ENCODE assay signal across 8 mouse cellular contexts in genomic region chr2:113828086-113828942, GRCm38 (mm10). TPM values are rescaled to one million over a fixed set of nuclear protein-coding genes. Genes with fewer than 3 reads are reported as not detected.
DNase-seq lines count a peak whose midpoint lies in the region; ATAC-seq and TF ChIP-seq lines count a peak whose summit lies in the region.

No protein-coding gene starts in this region.

- no peak overlapping the region for H3K27ac ChIP-seq in kidney, adult 2 months (ENCODE audit: insufficient read depth, low read depth, low read length)
- peak overlapping the region; percentile 62 for H3K27ac ChIP-seq in cortical plate, adult 2 months (ENCODE audit: insufficient read depth, low read length)
- H3K27ac ChIP-seq in hindbrain, embryonic 12.5 days: peak overlapping the region; percentile 94
- peak overlapping the region; percentile 99 for H3K27ac ChIP-seq in midbrain, embryonic 15.5 days

- no peak for TF ChIP-seq CTCF in kidney, adult 2 months (conservative IDR thresholded peaks at IDR 0.05; ENCODE audit: insufficient read depth, insufficient read length, low read depth, low read length)
- TF ChIP-seq CTCF in cortical plate, adult 2 months (IDR thresholded peaks at IDR 0.05; ENCODE audit: extremely low read depth, insufficient read depth, low read length): no peak

- H3K4me1 ChIP-seq in kidney, adult 2 months (ENCODE audit: control insufficient read depth, insufficient read depth, low read length): no peaks in the 10 kb centered on the region
- H3K4me1 ChIP-seq in cortical plate, adult 2 months (ENCODE audit: control insufficient read depth, insufficient read depth, low read length): peaks cover 8% of the 10 kb centered on the region; the same call in 1 of the 2 replicates
- H3K4me1 ChIP-seq in hindbrain, embryonic 12.5 days: peaks cover 30% of the 10 kb centered on the region
- H3K4me1 ChIP-seq in midbrain, embryonic 15.5 days: peaks cover 44% of the 10 kb centered on the region

- no peaks in the 10 kb centered on the region for H3K36me3 ChIP-seq in kidney, adult 2 months (ENCODE audit: control insufficient read depth, insufficient read depth, low read length)
- H3K36me3 ChIP-seq in hindbrain, embryonic 12.5 days: peaks cover 13% of the 10 kb centered on the region
- no peaks in the 10 kb centered on the region for H3K36me3 ChIP-seq in midbrain, embryonic 15.5 days (replicated peaks)

- H3K9me3 ChIP-seq in hindbrain, embryonic 12.5 days (replicated peaks): no peaks in the 10 kb centered on the region
- H3K9me3 ChIP-seq in midbrain, embryonic 15.5 days: no peaks in the 10 kb centered on the region

- H3K27me3 ChIP-seq in kidney, adult 2 months (replicated peaks; ENCODE audit: control insufficient read depth, insufficient read depth, low read length): no peaks in the 10 kb centered on the region
- H3K27me3 ChIP-seq in hindbrain, embryonic 12.5 days: no peaks in the 10 kb centered on the region
- no peaks in the 10 kb centered on the region for H3K27me3 ChIP-seq in midbrain, embryonic 15.5 days (replicated peaks)

- peak overlapping the region; percentile 55 for H3K4me3 ChIP-seq in kidney, adult 2 months (ENCODE audit: insufficient read depth, low read depth, low read length)
- H3K4me3 ChIP-seq in cortical plate, adult 2 months (ENCODE audit: insufficient read depth, low read length): peak overlapping the region; percentile 70
- peak overlapping the region; percentile 48 for H3K4me3 ChIP-seq in hindbrain, embryonic 12.5 days
- peak overlapping the region; percentile 64 for H3K4me3 ChIP-seq in midbrain, embryonic 15.5 days

- ATAC-seq in hindbrain, embryonic 12.5 days (ENCODE audit: low FRiP score): peak; percentile 95
- ATAC-seq in midbrain, embryonic 15.5 days (replicated peaks): peak; percentile 95

- no peak for DNase-seq in kidney, adult 2 months
- DNase-seq in kidney, postnatal 10 days: no peak
- no peak for DNase-seq in gastrocnemius, adult 18-20 months (ENCODE audit: low spot score)
- DNase-seq in Muller cell, postnatal 12 days (ENCODE audit: inconsistent ontology term): no peak
- no peak for DNase-seq in thymus, postnatal 36 days

- 19% methylated on average over 17 of the region's 17 CpGs for WGBS in kidney, adult 2 months
- 15% methylated on average over 17 of the region's 17 CpGs for WGBS in hindbrain, embryonic 12.5 days
- WGBS in midbrain, embryonic 15.5 days: 4% methylated on average over 17 of the region's 17 CpGs

- peak overlapping the region; percentile 63 for H3K4me2 ChIP-seq in hindbrain, embryonic 12.5 days (replicated peaks)
- peak overlapping the region; percentile 74 for H3K4me2 ChIP-seq in midbrain, embryonic 15.5 days

- peak overlapping the region; percentile 75 for H3K9ac ChIP-seq in hindbrain, embryonic 12.5 days
- H3K9ac ChIP-seq in midbrain, embryonic 15.5 days: peak overlapping the region; percentile 81

- no peak for TF ChIP-seq POLR2A in kidney, adult 2 months (IDR thresholded peaks at IDR 0.05; ENCODE audit: low read depth, low read length)
- 0 out of 2 replicates have a peak, but pooled peaks have one; percentile 13 for TF ChIP-seq POLR2A in cortical plate, adult 2 months (IDR thresholded peaks at IDR 0.05; ENCODE audit: extremely low read depth, insufficient read depth, low read length)

RNA-seq across cellular contexts. Expression of gene Scg5, which starts 0.6 kb away (rescaled TPM):
- polyA plus RNA-seq in kidney, adult 2 months (2012; rRNA removed): 7.3 and 7.9 TPM in 2 replicates
- polyA plus RNA-seq in cortical plate, adult 2 months (2012; rRNA removed): 394 and 410 TPM in 2 replicates
- polyA plus RNA-seq in hindbrain, embryonic 12.5 days (2016; fragmentation: Nextera tagmentation; extraction: Ambion mirVana): 74.5 and 80.9 TPM in 2 replicates
- 236 and 249 TPM in 2 replicates for polyA plus RNA-seq in midbrain, embryonic 15.5 days (2015; fragmentation: Nextera tagmentation; extraction: Ambion mirVana)
- total RNA-seq in gastrocnemius, adult 18-20 months (2021): not detected

RNA-seq across cellular contexts. Expression of gene Arhgap11a, which starts 20.1 kb away (rescaled TPM):
- polyA plus RNA-seq in kidney, adult 2 months (2012; rRNA removed): 0.71 and 1.0 TPM in 2 replicates
- 1.3 and 1.8 TPM in 2 replicates for polyA plus RNA-seq in cortical plate, adult 2 months (2012; rRNA removed)
- polyA plus RNA-seq in hindbrain, embryonic 12.5 days (2016; fragmentation: Nextera tagmentation; extraction: Ambion mirVana): 40.0 and 42.7 TPM in 2 replicates
- polyA plus RNA-seq in midbrain, embryonic 15.5 days (2015; fragmentation: Nextera tagmentation; extraction: Ambion mirVana): 6.5 and 6.7 TPM in 2 replicates
- under 1 TPM; 0.81 to 0.87 TPM for total RNA-seq in gastrocnemius, adult 18-20 months (2021)
